Mouse (Mus musculus) kidney, adult 2 months (tissue): ENCODE results near the gene Naa50. TPM values are rescaled to one million over a fixed set of nuclear protein-coding genes. Genes with fewer than 3 reads are reported as not detected.

Source experiments
- DNase-seq: peaks from one replicate; pipeline ENCODE4 v3.0.0; 2021
- H3K27ac ChIP-seq: fragments of 200-500 bp; 2 replicates; pipeline ENCODE4 v1.5.1; 2012; ENCODE audit warnings: low read depth, low read length, control low read depth, inconsistent platforms; ENCODE audit not compliant: insufficient read depth
- H3K27me3 ChIP-seq: fragments of 200-500 bp; replicated peaks from 2 replicates; pipeline ENCODE4 v1.6.1; 2012; ENCODE audit warnings: mild to moderate bottlenecking, moderate library complexity, low read length, inconsistent platforms; ENCODE audit not compliant: control insufficient read depth, insufficient read depth
- H3K36me3 ChIP-seq: fragments of 200-500 bp; 2 replicates; pipeline ENCODE4 v1.6.1; 2012; ENCODE audit warnings: mild to moderate bottlenecking, moderate library complexity, low read length, inconsistent platforms; ENCODE audit not compliant: control insufficient read depth, insufficient read depth
- H3K4me1 ChIP-seq: fragments of 200-500 bp; 2 replicates; pipeline ENCODE4 v1.6.1; 2011; ENCODE audit warnings: low read length; ENCODE audit not compliant: control insufficient read depth, insufficient read depth
- H3K4me3 ChIP-seq: fragments of 200-500 bp; 2 replicates; pipeline ENCODE4 v1.5.1; 2011; ENCODE audit warnings: mild to moderate bottlenecking, low read depth, low read length, control low read depth; ENCODE audit not compliant: insufficient read depth
- CTCF ChIP-seq: fragments of 200-500 bp; conservative IDR thresholded peaks from 2 replicates; pipeline ENCODE4 v1.5.1; 2011; ENCODE audit warnings: low read depth, mild to moderate bottlenecking, control low read depth, low read length, moderate library complexity, mixed read lengths; ENCODE audit not compliant: insufficient read depth, insufficient read length
- POLR2A ChIP-seq: fragments of 200-500 bp; IDR thresholded peaks from one replicate; pipeline ENCODE4 v1.6.1; 2011; ENCODE audit warnings: low read depth, low read length, control low read depth
- WGBS: fragments of 180-500 bp; shearing (Covaris S2); methylation state at CpG from one replicate; pipeline ENCODE4 v1.1.7; 2018; 5-methylcytosine and 5-hydroxymethylcytosine counted together
- polyA plus RNA-seq: library from polyadenylated mRNA; depleted of rRNA; stranded (reverse); fragments of >200 nt; gene quantifications from 2 replicates; pipeline ENCODE4 v1.2.3, GENCODE M21; 2012

Gene Naa50
- polyA plus RNA-seq, 1 experiment, result 9.3 TPM

- 64% methylated on average over 2 of the region's 2 CpGs for WGBS
- H3K36me3 ChIP-seq, result no peaks in the 10 kb centered on the region
- DNase-seq, result peak; percentile 58
- TF ChIP-seq CTCF, result no peak
- TF ChIP-seq POLR2A, result no peak
- no peaks in the 10 kb centered on the region for H3K27me3 ChIP-seq
- H3K27ac ChIP-seq, result no peak overlapping the region
- no peak overlapping the region for H3K4me3 ChIP-seq
- peaks cover 11% of the 10 kb centered on the region for H3K4me1 ChIP-seq
Observed at GRCm38 (mm10) chr16:44125436-44125835, 14.2 kb upstream of the Naa50 start.

GRCm38 (mm10) chr16:44126437-44126836, 13.2 kb upstream of the Naa50 start:
- Histone ChIP-seq H3K4me1 (peaks cover 11% of the 10 kb centered on the region), H3K4me3 (no peak overlapping the region), H3K36me3 (no peaks in the 10 kb centered on the region), H3K27me3 (no peaks in the 10 kb centered on the region), H3K27ac (no peak overlapping the region)
- peak; percentile 22 for DNase-seq
- WGBS, result 38% methylated on average over 4 of the region's 4 CpGs
- TF ChIP-seq CTCF (no peak), POLR2A (no peak)

- TF ChIP-seq POLR2A (no peak), CTCF (no peak)
- Histone ChIP-seq H3K27ac (no peak overlapping the region), H3K4me1 (peaks cover 6% of the 10 kb centered on the region; the same call in 1 of the 2 replicates), H3K4me3 (no peak overlapping the region), H3K36me3 (no peaks in the 10 kb centered on the region), H3K27me3 (no peaks in the 10 kb centered on the region)
- WGBS, result 66% methylated on average over 4 of the region's 4 CpGs
- no peak for DNase-seq
Observed at GRCm38 (mm10) chr16:44132300-44132699, 7.3 kb upstream of the Naa50 start.

- Histone ChIP-seq H3K4me1 (peaks cover 6% of the 10 kb centered on the region; the same call in 1 of the 2 replicates), H3K4me3 (no peak overlapping the region), H3K27me3 (no peaks in the 10 kb centered on the region), H3K27ac (no peak overlapping the region), H3K36me3 (no peaks in the 10 kb centered on the region)
- TF ChIP-seq CTCF (no peak), POLR2A (no peak)
- no peak for DNase-seq
- 83% methylated on average over 3 of the region's 3 CpGs for WGBS
Observed at GRCm38 (mm10) chr16:44133187-44133586, 6.4 kb upstream of the Naa50 start.

- TF ChIP-seq POLR2A (no peak), CTCF (no peak)
- H3K4me1 ChIP-seq, result peaks cover 6% of the 10 kb centered on the region; the same call in 1 of the 2 replicates
- H3K27ac ChIP-seq, result peak overlapping the region; percentile 78
- WGBS, result 33% methylated on average over 6 of the region's 6 CpGs
- DNase-seq, result peak; percentile 86
- H3K36me3 ChIP-seq, result no peaks in the 10 kb centered on the region
- peak overlapping the region; percentile 44 for H3K4me3 ChIP-seq
- no peaks in the 10 kb centered on the region for H3K27me3 ChIP-seq
Observed at GRCm38 (mm10) chr16:44136511-44137021, 3.1 kb upstream of the Naa50 start.

GRCm38 (mm10) chr16:44138377-44138978, 1.2 kb upstream of the Naa50 start:
- no peaks in the 10 kb centered on the region for H3K36me3 ChIP-seq
- TF ChIP-seq CTCF (no peak), POLR2A (no peak)
- WGBS, result under 1% methylated on average over 24 of the region's 24 CpGs
- DNase-seq, result peak; percentile 20
- peak overlapping the region; percentile 87 for H3K4me3 ChIP-seq
- peak overlapping the region; percentile 99 for H3K27ac ChIP-seq
- peaks cover 6% of the 10 kb centered on the region; the same call in 1 of the 2 replicates for H3K4me1 ChIP-seq
- H3K27me3 ChIP-seq, result no peaks in the 10 kb centered on the region

GRCm38 (mm10) chr16:44138979-44139535, 573 bp upstream of the Naa50 start:
- TF ChIP-seq POLR2A (peak; percentile 92), CTCF (no peak)
- under 1% methylated on average over 25 of the region's 25 CpGs for WGBS
- Histone ChIP-seq H3K36me3 (no peaks in the 10 kb centered on the region), H3K27ac (peak overlapping the region; percentile 99), H3K4me3 (peak overlapping the region; percentile 87), H3K4me1 (peaks cover 6% of the 10 kb centered on the region; the same call in 1 of the 2 replicates), H3K27me3 (no peaks in the 10 kb centered on the region)
- peak; percentile 95 for DNase-seq
